Mouse (Mus musculus): Measurements from ENCODE around the gene Scarf1.
"Not testable (repeated sequence)": the region's sequence is repeated elsewhere in the genome, so short reads cannot be mapped to it uniquely, and the experiment has no call there.

The Scarf1 gene

DNA sequence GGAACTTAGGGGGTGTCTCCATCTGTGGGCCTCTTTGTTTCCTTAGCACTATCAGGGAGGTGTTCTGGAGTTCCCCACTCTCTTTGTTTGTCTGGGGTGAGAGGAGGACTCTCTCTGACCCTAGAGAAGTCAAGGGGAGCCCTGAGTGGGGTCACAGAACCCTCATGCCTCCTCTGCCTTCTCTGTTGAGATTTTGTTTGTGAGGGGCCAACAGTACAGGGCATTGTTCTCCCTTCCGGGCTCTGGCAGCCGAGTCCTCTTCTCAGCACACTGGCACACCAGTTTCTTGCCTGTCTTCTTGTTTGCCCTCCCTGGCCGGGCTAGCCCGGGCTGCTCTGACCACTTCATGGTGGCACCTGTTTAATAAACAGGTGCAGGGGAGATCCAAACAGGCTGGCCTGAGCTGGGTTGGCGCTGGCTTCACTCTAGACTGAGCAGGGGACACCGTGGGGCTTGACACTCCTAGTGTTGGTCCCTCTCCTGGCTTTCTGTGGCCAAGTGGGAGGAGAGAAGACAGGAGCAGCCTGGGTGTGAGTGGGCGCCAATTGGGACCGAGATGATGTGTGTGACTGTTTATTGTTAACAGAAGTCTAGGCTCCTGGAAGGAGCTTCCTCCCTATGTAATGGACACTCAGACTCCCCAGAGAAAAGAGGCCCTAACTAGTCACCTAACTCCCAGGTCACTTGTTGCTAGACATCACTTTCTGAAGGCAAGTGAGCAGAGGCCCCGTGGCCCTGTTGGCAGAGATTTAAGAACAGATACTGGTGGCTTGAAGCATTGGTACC lies 25.0 kb downstream of the Scarf1 start:
- no peak for DNase-seq

DNA sequence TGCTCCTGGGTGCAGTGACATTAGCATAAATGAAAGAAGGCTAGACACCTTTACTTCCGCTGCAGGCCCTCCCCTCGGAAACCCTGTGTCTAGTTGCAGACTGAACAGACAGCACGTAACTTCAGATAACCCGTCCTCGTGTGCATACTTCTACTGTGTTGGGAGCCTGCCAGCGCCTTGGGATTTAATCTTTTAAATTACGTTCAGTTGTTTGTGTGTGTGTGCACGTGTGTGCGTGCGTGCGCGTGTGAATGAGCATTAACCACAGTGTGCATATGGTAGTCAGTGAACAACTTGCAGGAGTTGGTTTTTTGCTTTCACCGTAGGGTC lies 25.6 kb downstream of the Scarf1 start:
- DNase-seq = no peak

DNA sequence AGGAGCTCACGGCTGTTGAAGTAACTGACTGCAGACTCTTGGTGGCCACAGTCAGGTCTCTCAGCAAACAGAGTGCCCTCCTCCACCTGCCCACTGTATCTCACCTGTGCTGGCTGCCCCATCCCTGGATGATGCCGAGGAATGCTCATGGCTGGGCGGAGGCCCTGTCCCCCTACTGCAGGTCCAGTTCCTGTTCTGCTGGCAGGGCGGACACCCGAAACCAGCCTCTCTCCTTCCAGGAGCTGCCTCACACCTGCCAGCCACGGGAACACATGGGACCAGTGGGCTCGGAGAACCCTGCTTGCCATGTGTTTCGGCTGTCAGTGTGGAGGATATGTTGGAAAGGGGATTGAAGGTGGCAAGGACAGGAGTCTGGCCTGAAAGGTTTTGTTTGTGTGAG lies 26.9 kb downstream of the Scarf1 start:
- DNase-seq = no peak

DNA sequence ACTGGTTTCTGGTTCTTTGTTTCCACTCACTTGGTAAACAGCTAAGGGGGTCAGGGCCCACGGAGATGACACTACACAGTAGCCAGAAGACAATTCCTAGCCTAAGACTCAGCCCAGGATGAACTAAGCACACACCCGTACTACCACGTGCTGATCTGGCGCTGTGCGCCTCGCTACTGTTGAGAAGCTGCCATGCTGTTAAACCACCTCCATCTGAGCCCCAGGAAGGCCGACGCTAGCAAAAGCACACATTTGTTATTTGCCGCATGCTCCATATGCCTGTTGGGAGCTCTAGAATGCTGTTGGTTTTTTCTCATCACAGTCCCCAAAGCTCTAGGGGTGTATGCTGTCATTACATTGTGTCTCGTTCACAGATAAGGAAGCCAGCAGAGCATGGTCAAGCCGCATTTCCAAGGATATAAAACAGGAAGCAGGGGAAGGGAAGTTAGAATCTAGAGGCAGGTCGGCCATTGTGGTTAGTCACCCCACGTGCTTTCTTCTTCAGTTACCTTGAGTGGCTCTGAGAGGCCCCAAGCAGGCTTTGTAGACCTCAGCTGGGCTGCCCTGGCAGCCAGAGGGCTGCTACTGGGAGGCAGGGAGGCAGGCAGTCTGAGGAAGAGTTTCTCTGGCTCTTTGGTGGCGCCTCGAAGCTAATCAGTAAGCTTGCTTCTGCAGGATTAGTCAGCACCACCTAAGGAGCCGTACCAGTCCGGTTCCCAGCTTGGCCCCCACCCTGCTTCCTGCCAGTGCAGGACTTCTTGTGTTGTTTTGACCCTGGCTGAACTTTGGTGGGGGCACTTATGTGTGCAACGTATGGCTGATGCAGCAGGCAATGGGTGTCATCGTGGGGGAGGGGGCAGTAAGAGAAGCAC lies 27.6 kb downstream of the Scarf1 start:
- DNase-seq = no peak

DNA sequence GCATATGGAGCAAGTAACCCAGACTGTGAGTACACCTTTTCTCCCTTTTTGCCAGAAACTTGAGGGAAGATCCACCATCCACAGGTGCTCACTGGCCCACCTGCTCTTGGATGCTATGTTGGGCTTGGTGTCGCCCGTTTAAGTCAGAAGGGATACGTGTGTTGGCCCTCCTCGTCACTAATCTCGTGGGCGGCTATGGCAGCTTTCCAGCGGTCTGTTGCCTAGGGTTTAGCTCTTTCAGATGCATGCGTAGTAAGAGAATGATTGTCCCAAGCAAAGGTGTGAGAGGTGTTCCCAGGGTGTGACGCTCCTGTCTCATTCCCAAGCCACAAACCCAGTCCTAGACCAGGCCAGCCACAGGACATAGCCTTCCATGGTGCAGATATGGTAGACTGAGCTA lies 31.4 kb downstream of the Scarf1 start:
- no peak for DNase-seq

DNA sequence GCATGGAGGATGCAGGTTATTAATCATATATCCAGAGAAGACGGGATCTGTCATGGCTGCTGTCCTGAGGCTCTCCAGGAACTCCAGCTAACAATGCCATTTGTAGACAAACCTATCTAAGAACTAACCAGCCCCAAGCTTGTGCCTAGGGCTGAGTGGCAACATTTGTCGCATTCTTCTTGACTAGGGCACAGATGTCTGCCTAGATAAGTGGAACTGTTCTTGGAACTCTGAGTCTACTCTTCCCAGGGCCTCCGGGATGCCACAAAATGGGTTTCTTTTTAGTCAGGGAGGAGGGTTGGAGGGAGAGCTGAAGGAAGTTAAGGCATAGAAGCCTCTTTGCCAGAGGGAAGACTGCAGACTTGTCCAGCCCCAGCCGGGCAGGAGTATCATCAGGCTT lies 32.7 kb downstream of the Scarf1 start:
- DNase-seq = no peak

DNA sequence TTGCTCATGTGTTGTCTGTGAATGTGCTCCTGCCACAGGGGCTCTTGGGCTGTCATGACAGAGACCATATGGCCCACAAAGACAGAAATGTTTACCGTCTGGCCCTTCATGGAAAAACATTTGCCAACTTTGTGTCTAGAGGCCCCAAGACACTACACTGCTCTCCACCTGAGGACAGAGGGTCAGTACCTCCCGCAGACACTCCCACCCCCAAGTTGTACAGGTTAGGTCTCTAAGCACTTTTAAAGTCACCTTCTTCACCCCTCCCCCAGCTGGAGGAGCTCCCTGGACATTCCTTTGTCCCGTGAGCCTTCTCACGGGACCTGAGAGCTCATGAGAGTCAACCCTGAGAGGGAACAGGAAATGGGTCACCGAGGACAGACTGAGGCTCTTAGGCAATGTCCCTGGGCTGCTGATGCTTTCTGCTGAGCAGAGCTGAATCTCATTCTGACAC lies 36.3 kb downstream of the Scarf1 start:
- peak; percentile 16 for DNase-seq

DNA sequence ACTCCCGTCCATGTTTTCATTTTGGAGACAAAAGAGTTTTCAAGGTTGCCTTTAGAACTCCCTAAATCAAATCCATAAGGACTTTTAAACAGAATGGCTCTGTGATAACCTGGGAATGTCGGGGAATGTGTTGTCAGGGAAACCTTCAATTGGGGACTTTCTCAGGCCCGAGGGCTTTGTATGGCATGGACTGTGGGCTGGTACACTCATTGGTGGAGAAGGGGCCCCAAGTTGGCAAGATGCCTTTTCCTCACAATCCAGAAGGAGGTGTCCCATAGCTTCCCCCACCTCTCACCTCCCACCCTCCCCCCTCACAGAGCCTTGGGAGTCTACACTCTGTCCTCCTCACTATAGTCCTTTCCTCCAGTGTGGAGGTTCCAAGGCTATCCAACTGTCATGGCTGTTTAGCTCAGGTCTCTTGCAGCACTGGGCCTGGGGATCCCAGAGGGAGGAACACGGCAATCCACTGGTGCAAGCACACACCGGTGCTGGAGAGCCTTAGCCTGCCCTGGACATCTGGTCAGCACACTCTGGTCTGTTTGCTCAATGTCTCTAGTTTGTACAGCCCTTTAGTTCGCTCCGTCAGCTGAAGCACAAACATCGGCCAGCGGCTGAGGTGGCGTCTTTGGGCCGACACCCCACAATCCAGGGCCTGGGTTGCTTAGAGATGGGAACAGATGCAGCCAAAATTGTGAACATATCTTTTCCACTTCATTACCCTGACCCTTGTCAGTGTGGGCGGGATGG lies 37.0 kb downstream of the Scarf1 start:
- peak; percentile 16 for DNase-seq

DNA sequence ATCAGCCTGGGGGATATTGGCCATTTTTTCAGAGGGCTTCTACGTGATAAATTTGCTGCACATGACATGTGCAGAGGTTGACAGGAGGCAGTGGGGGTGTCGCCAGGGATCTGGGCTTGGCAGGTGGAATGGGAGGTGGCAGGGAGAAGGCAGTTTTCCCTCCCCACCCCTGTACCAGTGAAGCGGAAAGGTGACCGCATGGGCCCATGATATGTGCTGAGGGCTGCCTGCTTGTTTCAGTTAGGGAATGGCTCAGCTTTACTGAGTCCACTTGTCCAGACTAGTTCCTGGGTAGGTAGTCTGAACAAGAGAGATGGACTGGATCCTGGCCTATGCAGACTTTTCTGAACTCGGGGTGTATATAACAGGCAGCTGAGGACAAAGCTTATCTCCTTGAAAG lies 38.0 kb downstream of the Scarf1 start:
- no peak for DNase-seq

DNA sequence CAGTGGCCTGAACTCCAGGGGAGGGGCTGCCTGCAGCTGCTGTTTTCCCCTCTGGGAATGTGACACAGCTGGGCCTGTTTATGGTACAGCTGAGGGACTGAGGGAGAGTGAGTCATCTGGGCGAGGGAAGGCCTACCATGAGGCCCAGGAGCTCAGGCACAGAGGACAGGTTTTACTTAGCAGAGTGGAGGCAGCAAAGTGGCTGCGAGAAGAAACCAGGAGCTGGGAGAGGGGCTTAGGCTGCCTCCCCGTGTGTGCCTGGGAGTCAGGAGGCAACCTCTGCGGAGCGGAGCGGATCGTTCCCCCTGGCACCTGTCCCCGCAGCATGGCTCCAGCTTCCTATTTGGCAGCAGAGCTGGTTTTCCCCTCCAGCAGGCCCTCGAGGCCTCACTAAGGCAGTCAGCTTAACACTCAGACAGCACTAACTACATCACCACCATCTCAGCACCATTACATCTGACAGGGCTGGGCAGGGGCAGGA lies 38.7 kb downstream of the Scarf1 start:
- peak; percentile 25 for DNase-seq

DNA sequence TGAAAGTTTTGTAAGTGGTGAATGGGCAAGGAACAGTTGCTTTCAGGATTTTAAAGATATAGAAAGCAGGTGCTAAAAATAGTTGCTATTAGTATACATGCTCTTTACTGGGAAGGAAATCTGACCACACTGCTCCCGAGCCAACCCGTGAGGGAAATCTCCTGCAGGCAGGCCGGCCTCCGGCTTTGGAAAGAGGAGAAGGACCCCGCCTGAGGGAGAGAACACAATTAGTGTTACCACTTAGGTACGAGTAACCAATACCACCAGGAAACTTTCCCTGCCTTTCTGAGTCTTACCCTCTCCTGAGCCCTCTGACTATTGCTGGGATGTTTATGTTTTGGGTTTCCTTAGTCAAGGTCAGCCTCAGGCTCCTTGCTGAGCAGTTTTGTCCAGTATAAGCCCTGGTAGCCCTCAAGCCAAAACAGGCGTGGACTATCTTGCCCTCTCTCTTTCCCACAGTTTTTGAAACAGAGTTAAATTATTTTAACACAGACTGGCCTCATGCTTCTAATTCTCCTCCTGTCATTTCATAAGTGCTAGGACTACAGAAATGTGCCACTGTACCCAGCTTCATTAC lies 39.7 kb downstream of the Scarf1 start:
- DNase-seq = peak; percentile 29

DNA sequence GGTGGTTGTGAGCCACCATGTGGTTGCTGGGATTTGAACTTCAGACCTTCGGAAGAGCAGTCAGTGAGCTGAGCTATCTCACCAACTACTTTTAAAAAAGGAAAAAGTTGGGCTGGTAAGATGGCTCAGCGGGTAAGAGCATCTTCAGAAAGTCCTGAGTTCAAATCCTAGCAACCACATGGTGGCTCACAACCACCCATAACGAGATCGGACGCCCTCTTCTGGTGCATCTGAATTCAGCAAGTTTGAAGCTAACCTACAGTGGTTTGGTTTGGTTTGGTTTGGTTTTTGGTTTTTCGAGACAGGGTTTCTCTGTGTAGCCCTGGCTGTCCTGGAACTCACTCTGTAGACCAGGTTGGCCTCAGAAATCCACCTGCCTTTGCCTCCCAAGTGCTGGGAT lies 42.7 kb downstream of the Scarf1 start:
- DNase-seq = not testable (repeated sequence)

DNA sequence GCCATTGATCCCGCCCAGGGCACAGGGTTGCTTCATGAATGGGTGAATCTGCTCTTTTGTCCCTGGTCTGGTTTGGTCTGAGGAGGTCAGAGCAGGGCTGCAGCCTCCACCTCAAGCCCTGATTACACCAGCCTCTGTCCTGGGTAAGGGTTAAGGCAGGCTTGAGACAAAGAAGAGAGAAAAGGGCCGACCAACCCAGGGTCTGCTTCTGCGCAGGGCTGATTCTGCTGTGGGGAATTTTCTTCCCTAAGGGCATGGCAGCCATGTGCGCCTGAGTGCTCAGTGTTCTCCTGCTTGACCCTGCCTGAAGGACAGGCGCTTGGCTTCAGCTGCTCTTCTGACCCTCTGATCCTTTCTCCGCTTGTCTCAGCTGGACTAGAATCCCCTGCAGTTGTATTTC lies 43.8 kb downstream of the Scarf1 start:
- DNase-seq = no peak

DNA sequence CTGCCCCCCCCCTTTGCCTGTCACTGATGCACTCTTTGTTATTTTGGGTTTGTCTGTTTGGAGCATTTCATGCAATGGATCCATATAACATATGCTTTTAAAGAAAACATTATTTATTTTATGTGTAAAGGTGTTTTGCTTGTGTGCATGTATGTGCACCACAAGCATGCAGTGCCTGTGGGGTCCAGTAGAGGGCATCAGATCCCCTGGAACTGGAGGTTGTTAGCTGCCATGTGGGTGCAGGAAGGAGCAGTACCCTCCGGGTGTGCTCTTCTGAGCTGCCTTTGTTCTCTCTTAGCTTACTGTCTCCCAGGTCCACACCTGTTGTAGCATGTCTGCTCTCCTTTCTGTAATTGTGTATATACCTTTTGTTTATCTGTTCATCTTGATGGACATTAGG lies 44.8 kb downstream of the Scarf1 start:
- DNase-seq = no peak

DNA sequence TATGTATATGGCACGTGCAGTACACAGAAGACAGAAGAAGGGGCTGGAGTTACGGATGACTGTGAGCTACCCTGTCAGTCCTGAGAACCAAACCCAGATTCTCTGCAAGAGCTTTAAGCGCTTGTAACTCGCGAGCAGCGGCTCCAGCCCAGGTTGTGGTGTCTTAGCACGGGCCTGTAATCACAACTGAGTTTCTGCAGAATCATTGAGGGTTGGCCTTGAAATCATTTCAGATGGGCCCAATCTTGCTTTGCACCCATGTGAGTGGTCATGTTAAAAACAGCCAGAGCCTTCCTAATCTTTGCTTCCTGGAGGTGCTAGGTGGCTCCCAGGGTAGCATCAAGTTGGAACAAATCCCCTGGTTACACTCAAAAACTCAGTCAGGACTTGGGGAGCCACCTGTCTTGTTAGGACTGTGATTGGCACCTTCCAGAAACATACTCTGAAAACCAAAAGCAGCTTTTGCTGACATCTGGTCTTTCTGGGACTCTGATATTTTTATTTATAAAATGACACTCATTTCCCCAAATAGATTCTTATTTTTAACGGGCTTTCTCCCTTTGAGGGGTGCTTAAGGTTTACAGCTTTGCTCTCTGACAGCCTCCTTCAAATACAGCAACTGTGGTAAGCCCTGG lies 46.6 kb downstream of the Scarf1 start:
- no peak for DNase-seq

DNA sequence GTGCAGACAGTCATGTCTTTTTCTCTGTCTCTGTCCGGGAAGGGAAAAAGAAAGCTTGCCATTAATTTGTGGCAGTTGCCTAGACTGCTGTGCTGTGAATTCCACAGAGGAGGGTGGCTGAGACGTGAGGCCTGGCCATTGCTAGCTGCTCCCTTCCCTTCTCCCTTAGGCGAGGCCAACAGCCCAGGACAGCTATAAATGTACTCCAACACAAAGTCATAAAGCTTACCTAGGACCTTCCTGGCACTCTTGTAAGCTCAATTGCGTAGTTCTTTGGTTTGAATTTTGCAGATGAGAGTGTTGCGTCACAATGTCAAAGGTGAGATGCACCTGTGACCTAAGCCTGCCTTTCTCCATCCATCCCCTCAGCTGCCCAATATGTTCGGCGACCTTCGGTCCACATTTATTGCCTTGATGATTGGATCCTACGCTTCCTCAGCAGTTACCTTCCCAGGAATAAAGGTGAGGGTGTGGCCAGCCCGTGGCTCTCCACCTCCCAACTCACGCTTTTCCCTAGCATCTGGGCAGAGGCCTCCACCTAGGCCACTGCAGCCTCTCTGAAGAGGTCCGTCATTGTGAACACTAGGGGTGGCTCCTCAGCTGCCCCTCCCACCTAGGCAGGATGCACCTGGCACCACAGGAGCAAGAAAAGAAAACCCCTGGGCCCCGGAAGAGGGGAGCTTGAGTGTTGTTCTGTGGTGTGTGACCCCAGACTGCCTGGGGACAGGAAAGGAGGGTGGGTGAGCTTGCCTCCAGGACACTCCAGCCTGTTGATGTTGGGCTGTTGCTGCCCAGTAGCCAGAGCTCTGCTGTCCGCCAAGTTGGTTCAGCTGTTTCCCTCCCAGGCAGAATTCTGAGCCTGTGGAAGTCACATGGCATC lies 47.4 kb downstream of the Scarf1 start:
- no peak for DNase-seq

DNA sequence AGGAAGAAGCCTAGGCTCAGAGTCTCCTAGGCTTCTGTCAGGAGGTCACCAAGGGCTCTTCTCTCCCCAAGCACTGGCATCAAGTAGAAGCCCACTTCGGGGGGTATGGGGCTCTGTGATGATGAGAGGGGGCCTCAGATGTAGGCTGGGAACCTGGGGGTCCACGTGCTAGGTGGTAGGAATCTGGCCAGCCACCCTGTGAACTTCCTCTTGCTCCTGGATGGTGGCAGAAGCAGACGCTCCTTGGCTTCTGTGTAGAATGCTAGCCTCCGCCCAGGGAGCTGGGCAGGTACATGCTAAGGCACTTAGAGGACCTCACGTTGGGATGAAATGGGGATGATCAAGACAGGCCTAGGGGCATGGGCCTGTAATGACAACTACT lies 48.1 kb downstream of the Scarf1 start:
- DNase-seq = no peak

DNA sequence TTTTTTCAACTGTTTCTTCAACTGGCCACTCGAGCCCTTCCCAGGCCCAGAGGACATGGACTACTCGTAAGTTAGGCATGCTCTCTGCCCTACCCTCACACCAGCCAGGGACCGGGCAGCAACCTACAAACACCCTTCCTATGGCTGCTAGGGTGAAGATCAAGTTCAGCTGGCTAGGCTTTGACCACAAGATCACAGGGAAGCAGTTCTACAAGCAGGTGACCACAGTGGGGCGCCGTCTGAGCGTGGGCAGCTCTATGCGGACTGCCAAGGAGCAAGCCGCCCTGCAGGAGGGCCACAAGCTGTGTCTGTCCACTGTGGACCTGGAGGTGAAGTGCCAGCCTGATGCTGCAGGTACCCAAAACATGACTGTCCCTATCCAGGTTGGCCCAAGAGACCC lies 49.5 kb downstream of the Scarf1 start:
- no peak for DNase-seq

DNA sequence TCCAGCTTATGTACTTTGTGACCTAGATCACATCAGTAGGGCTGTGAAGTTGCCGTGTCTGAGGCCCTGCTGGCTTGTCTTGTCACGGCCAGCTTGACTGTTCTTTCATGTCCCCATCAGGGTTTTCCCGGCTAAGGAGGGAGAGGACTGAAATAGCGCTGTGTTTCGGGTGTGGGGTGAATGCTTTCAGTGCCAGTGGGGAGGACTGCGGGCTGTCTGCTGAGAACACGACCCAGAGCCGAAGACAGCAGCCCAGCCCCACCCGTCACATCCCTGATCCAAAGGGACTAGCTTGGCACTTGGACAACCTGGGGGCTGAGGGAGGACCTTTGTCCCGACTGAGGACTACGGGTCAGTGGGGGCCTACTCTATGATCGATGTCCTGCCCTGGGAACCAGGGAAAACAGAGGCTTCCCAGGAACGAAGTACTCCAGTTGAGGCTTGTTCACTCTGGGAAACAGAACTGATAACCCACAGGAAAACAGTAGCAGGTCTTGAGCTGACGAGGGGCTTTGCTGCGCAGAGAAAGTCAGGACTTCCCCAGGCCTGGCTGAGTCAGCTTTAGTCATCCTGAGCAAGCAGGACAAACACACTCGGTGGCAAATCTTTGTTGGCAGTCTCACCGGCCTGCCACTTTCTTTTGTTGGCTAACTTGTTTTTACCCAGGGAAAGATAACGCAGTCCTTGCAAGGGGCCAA lies 50.7 kb downstream of the Scarf1 start:
- no peak for DNase-seq

DNA sequence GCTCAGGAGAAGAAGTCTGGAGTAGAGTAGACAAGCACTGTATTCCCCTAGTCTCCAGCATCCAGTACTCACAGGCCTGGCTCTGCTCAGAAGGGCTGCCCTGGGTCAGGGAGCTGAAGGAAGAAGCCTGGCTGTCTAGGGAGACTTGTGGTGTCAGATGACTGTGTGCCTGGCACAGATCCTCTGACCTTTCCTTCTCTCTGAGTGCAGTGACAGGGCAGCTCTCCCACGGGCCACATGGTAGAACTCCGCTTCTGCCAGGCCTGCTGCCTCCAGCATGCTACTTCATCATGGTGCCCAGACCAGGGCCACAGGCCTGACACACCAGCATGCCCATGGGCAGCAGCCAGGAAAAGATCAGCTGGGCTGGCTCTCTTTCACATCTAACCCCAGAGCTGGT lies 52.5 kb downstream of the Scarf1 start:
- DNase-seq = no peak
